Mouse (Mus musculus) spleen, embryonic (tissue): ENCODE data around the gene Npm3.

Experiments used
- CTCF ChIA-PET: fragments of 350-600 bp; sonication (Branson Sonifier 250); formaldehyde crosslinking; loops from one replicate; lab custom pipeline; 2022; lab: Charles Lee

The Npm3 gene

DNA sequence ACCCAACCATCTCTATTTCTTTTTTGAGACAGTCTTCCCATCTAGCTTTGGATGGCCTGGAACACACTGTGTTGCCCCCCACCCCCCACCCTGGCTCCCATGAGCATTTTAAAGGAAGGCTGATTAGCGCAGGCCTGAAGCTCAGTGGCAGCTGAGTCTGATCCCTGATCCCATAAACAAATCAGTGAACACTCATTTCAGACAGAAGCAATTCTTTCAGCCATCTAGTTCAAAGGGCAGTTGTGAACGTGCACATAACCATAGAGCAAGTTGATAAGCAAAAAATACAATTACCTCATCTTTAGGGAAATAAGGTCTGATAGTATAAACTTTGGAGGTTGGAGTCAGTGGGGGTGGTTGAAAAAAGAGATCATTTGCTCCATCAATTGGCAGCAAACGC lies 11.4 kb upstream of the Npm3 start:
- CTCF ChIA-PET = no interaction called here

DNA sequence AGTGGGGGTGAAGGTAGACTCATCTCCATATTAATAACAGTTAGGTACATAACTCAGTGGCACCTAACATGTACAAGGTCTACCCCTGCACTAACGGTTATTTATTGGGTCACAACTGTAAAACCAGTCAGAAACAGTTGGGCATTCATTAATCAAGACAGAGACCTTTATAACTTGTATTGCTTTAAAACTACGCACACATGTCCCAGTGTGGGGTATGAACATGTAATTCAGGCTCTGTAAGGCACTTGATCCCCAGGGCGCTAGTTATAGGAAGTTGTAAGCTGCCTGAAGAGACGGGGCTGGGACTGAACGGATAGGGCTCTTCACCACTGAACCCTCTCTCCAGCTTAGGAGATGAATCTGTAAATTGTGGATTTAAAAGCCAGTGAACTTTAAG lies 9.3 kb upstream of the Npm3 start:
- CTCF ChIA-PET = no interaction called here

DNA sequence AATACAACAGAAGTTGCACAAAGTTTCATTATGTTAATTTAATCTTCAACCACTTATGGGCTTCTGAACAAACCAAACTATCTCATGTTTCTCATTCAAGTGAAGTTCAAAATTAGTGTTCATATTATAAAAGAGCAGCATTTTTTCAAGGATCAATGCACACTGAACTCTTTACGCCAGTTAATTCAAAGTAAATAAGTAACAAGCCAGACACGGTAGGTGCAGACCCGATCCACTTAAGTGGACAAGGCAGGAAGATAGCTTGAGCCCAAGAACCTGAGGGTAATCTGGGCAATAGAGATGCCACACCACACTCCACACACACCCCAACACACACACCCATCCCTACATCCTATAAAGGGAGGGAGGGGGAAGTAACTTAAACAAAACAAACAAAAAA lies 4.2 kb upstream of the Npm3 start:
- CTCF ChIA-PET = no interaction called here

DNA sequence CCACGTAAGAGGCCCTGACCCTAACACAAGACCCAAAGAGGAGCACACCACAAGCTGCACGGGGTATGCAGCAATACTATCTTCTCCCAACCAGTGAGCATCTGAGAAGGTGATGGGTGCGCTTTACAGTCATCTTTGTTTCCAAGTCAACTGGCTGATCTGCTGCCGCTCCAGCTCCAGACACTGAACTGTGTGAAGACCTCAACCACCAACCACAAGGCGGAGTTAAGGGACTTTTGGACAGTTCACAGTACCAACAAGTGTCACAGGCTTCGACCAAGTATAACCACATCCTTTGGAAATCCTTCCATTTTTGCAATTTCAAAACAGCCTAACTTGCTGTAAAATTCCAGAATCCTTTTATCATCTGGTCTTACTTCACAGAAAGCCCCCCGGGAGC lies 2.5 kb upstream of the Npm3 start:
- CTCF ChIA-PET = interaction anchor here (0.7 kb wide), 1 partner anchor 36 kb away, joined by 3 read pairs; no protein-coding TSS in a partner anchor

DNA sequence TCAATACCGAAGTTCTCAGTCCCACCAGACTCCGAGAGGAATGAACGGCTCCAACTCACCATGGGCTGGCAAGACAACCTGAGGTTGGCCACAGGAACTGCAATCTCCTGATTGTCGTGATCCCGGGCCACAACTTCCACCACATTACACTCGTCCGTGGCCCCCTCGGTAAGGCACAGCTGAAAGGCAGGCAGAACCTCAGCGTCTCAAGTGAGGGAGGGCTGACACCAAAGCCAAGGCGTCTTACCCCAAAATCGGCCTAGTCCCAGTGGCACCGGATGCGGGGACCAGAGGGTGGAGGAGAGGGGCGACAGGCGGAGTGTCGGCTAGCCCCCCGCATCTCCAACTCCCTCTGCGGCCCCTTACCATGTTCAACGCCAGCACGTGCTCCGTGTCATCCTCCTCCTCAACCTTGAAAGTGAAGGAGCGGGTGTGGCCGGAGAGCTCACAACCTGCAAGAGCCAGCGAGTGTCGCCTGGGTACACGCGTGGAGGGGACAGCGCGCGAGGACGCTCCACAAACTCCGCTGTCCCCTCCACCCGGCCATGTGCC lies 624 bp downstream of the Npm3 start:
- CTCF ChIA-PET = no interaction called here

DNA sequence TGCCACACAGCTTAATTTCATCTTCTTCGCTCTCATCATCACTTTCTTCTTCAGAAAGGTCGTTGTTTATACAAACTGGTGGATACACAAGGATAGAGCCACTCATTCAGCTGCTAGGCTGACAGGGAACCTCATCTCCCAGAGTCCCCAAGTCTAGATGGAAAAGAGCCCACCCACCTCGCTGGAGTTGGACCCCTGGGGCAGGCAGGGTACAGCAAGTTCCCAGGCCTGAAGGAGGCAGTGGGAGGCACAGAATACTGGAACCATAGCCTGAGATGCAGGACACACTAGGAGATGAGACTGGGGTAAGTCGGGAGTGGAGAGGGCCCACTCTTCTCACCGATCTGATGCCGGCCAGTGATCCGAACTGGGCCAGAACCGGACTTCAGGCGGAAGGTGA lies 1.2 kb downstream of the Npm3 start:
- CTCF ChIA-PET = interaction anchor here (1.4 kb wide), 1 partner anchor 203 kb away, joined by 3 read pairs; no protein-coding TSS in a partner anchor

DNA sequence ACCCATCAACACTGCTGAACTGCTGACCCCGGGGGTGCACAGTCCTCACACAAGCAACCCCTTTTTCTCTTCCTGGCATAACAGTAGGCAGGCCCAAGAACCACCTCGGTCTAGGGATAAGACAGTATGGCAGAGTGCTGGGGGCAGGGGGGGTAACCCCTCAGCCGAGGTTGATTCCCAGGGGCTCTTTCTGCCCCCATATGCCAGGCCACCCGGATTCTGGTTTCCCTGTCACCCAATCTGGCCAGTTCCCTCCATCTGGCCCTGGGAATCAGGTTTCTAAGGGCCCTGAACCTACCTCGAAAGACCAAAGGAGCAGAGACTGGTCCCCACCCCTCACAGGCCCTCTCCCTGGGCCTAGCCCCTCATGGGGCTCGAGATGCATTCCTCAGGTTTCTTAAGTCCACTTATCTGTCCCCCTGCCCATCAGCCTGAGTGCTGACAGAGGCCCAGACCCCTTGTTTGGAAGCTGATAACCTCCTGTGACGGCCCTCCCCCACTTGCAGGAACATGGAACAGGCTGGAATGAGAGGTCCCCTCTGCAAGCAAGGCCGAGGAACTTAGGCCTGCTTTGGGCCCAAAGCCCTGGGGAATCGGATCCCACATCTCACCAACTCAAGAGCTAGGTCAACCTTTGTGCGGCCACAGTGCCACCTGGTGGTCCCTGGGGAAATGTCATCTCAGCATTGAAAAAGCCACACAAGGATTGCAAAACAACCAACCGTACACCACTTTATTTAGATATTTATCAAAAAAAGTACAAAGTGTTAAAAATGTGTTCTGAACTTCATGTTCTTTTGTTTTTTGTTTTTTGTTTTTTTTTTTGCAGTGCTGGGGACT lies 2.1 kb downstream of the Npm3 start:
- CTCF ChIA-PET = interaction anchor here (1.2 to 1.4 kb wide), 3 partner anchors 9 to 202 kb away, joined by 3 read pairs; no protein-coding TSS in a partner anchor

DNA sequence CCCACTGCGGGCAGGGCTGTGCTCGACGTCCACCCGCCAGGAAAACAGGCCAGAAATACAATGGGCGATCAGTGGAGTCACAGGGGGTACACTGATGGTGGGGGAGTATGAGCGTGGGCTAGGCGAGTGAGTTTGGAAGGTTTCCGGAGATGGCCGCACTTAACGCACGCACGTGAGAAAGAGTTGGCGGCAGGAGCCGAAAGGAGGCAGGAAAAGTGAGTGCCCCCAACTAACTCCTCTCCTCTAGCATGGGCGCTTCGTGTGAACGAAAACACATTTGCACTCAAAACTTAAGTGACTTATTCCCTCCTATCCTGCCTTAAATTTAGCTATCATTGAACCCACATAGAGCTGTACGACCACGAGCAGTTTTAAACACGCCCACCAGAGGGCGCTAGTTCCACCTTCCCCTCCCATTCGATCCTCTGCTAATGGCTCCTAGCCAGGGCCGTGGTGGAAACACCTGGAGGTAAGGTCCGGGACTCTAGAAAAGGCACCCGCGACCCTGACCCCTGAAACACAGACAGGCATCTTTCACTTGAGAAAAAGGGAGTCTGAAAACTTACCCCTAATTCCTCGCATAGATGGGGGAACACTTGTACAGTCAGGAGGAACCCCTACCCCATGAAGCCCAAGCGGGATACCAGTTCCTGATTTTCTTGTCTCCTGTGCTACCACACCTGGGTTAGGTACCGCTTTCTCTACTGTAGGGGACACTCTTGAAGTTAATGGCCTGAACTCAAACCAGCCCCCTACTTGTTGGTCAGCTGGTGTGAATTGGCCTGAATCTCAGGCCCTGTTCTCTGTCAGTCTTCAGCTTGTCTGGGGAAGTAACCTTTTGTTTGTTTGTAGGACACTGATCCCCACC lies 3.0 kb downstream of the Npm3 start:
- CTCF ChIA-PET = interaction anchor here (0.7 to 1.4 kb wide), 4 partner anchors 10 to 202 kb away, joined by 3 to 4 read pairs (median 3); no protein-coding TSS in a partner anchor

DNA sequence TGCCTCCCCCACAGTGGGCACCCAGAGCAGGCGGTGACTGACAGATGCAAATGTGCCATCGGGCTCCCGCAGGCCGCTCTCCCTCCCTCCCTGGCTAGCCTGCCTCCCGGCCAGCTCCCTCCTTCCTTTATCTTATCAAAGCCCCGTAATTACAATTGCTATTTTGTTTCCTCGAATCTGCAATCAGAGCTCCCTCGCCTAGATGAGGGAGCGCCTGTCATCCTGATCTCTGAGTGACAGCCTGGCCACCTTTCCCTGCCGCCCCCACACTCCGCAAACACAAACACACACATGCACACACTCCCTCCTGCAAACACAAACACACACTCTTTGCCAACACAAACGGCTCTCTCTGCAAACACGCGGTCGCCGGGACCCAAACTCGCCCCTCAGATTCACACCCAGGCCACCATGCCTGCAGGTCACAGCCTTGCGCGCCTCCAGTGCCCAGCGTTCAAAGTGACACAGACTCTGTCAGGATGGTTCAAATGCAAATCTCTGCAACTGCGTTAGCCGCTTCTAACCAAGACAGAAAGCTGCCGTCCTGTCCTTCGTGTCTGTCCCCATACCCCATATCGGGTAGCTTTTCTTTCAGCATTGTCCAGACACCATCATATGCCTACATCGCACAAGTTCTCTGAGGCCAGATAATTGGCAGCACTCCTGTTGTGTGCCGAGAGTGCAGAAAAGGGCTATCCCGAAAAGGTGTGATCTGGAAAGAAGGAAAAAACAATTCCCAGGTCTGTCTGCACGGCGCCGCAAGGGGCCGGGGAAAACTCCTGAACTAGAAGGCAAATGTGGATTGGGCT lies 3.8 kb downstream of the Npm3 start:
- CTCF ChIA-PET = interaction anchor here (0.6 to 1.0 kb wide), 5 partner anchors 27 to 850 kb away, joined by 3 to 9 read pairs (median 4); no protein-coding TSS in a partner anchor

DNA sequence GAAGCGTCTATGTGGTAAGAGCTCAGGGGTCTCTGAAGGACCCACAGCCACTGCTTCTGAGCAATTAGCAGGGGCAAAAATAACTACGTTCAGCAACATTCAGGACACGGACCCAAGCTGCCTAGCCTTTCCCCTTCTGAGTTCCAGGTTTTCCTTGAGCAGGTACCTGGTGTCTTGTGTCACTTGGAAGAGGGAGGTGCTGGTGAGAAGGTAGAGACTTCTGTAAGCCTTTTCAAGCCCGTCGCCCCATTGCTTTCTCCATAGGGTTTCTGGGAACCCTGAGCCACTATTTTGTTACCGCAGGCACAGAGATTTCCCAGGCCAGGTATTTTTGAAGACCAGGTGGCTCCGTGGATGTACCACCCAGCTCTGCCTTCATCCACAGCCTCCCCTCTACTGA lies 5.8 kb downstream of the Npm3 start:
- CTCF ChIA-PET = no interaction called here

DNA sequence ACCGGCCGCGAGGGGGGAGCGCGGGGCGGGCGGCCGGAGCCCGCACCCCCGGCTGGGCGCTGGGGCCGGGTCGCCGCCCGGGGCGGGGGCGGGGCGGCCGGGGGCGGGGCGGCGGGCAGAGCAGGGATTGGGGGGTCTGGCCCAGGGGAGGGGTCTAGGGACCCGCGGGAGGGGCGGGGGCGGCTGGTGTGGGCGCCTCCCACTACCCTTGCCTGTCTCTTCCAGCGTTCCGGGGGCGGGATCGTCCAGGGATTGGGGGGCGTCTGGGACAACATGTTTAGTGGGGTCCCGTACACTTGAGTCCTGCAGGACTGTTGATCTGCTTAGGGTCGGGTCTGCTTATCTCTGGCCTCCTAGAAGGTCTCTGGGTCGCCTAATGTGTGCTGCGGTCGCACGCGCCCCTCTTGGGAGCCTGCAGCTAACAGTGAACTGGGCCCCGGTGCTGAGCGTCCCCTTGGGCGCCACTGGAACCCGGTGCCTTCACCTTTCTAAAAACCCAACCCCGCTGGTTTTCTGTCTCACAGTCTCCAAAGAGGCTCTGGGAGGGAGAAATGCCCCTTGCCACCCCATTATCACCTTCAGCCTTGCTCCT lies 6.3 kb downstream of the Npm3 start:
- CTCF ChIA-PET = no interaction called here

DNA sequence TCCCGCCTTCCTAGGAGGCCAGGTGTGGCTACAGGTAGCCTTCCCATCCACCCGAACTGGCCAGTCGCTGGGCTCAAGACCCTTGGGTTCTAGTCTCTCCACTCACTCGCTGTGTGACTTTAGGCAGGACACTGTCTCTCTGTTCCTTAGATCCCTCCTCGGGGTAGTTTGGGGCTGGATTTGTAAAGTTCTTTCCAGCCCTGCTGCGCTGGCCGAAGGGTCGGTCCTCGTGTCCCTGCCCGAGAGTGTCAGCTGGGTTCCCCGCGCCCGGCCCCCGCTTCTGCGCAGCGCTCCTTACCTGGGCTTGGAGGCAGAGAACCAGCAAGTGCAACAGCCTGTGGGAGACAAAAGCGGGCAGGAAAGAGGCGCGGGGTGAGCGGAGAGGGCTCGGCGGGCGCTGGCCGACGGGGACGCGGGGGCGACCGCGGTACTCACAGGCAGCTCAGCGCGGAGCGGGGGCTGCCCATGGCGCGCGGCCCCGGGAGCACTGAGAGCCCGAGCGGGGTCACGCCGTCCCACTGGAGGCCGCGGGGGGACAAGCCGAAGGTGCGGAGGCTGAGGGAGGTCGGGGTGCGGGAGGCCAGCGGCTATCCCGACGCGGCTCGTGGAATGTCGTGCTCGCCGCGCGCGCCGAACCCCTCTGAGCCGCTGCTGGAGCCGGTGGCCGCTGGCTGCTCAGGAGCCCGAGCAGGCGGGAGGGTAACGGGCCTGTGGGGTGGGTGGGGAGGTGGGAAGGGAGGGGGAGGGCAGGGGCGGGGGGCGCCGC lies 7.0 kb downstream of the Npm3 start, which contains the start of gene Fgf8:
Gene Fgf8 (minus strand): TSS at position 698 of the 766 bp plus-strand sequence.
- CTCF ChIA-PET = no interaction called here

DNA sequence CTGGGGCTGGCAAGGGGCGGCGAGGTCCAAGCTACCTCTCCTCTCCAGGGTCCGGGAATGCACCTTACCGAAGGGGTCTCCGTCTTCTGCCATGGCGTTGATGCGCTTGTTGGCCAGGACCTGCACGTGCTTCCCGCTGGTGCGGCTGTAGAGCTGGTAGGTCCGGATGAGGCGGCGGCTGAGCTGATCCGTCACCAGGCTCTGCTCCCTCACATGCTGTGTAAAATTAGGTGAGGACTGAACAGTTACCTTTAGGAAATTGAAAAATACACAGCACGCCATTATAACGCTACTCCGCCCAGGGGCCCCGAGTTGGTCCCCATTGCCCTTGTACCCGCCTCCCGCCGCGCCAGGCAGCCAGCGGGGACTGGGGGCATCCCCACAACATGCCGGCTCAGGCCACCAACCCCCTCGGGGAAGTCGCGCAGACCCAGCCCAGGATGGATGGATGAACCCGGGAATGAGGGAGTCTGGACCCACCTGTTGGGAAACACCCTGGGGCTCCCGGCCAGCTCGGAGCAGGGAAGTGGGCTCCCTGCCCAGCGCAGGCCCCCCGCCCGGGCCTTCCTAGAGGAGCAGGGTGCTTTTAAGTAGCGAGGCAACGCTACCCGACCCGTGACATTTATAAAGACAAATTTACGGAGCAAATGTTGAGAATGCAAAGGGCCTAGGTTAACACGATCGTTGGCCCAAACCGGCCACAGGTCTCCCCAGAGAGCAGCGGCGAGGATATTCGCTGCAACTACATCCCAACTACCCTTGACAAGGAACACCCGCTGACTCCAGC lies 7.8 kb downstream of the Npm3 start:
- CTCF ChIA-PET = no interaction called here

DNA sequence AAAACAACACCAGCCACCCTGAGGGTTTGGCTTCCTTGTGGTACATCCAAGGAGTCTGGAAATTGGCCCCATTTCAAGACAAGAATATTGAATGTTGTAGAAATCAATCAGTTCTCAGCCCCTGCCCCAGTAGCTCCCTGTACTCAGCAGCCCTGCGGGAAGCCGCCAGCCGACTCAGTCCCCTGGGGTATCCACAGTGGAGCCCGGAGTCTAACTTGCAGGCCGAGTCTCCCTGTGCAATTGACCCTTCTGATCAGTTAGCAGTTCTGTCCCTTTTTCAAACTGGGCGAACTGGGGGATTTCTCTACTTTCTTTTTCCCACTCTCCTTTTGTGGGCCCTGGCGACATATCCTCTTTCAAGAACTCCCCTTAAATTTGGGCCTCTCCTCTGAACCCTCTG lies 8.6 kb downstream of the Npm3 start:
- CTCF ChIA-PET = no interaction called here

DNA sequence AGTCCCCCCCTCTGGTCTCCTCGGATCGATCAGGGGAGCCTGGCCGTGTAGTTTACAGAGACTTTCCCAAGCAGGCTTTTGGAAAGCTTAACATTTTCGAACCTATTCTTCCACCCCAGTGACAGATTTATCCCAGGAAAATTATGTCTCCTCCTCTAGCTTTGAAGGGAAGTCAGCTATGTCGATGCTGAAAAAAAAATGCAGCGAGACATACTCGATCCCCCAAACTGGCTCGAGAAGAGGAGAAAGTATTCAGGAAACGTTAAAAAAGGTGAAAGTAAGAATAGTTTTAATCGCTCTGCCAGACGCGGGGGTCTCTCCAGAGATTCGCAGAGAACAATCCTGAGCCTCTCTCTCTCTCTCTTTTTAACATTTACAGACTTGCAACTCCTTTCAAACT lies 9.2 kb downstream of the Npm3 start:
- CTCF ChIA-PET = no interaction called here

DNA sequence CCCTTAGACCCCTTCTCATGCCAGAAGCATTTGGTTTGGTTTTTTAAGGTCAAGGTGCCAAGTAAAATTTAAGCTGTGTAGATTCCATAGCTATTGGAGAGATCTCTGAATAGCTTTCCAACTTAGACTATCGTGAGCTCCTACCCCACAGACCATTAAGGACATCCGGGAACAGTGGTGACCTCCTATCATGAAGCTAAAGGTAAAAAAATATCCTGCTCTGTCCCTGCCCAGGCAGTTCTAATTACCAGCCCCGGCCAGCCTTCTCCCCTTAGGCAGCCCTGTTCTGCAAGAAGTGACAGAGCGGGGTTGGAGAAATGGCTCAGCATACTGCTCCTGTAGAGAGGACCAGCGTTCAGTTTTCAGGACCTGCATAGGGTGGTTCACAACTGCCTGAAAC lies 10.9 kb downstream of the Npm3 start:
- CTCF ChIA-PET = no interaction called here

DNA sequence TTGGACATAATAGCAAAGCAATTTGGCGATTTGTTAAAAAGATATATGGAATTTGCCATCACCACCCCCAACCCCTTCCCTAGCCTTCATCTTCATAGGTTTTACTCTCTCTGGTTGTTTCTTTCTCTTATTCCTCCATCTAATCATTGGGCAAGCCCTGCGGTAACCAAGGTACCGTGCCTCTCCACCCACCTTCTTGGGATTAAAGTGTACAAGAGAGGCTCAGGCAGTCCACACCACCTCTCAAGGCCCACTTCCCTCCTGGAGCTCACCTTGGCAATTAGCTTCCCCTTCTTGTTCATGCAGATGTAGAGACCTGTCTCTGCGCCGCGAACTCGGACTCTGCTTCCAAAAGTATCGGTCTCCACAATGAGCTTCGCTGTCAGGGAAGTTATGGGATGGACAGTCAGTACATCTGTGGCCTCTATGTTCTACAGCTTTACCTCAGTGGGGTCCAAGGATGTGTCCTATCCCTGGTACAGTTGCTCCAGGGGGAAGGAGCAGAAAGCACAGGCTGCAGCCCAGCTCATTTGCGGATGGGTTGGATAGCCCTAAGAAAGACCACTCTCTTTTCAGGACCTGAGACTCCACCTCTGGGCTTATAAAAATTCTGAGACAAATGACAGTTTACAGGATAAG lies 11.4 kb downstream of the Npm3 start:
- CTCF ChIA-PET = interaction anchor here (0.6 kb wide), 2 partner anchors 46 to 498 kb away, joined by 3 to 18 read pairs; partner anchors contain the start of gene Mgea5

DNA sequence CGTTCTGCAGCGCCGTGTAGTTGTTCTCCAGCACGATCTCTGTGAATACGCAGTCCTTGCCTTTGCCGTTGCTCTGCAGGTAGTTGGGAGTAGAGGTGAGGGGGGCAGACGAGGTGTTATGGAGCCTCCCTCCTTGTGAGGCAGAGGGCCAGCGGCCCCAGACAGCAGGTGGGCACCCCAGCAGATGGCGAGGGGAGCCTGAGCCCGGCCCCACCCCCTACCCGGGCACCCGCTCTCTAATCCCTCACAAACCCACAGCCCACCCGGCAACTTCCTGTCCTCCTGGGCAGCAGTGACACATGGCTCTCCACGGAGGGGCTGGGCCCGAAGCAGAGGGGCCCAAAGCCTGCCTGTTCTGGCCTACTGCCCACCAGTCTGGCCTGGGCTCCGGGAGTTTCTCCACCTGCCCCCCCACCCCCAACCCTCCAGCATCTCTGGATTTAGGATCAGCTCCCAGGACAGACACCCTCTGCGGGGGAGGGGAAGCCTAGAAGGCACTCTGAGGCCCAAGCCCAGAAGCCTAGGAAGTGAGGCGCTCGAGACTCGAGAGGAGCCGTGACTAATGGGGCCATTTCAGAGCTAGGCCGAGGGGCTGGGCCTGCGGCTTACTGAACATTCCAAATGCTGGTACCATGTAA lies 12.1 kb downstream of the Npm3 start:
- CTCF ChIA-PET = interaction anchor here (0.6 kb wide), 2 partner anchors 47 to 497 kb away, joined by 3 to 18 read pairs; partner anchors contain the start of gene Mgea5
